ENCODE assay signal across 8 mouse cellular contexts in genomic region chr10:19849771-19850365, GRCm38 (mm10). TPM values are rescaled to one million over a fixed set of nuclear protein-coding genes. Genes with fewer than 3 reads are reported as not detected.
DNase-seq lines count a peak whose midpoint lies in the region; ATAC-seq and TF ChIP-seq lines count a peak whose summit lies in the region.

No protein-coding gene starts in this region.

- TF ChIP-seq EP300 in liver, embryonic 14.5 days (IDR thresholded peaks at IDR 0.05; ENCODE audit: low read depth), result no peak

- no peak for DNase-seq in left cerebral cortex, adult 2 months (ENCODE audit: extremely low spot score in 1 of 2, low spot score in 2 of 2)
- DNase-seq in left cerebral cortex, postnatal 25 days (ENCODE audit: low spot score in 2 of 2), result no peak
- DNase-seq in liver, embryonic 14.5 days (ENCODE audit: low read depth in 3 of 3, low spot score in 3 of 3), result no peak
- no peak for DNase-seq in adipocyte (ENCODE audit: low spot score)
- DNase-seq in urinary bladder, postnatal 25 days (ENCODE audit: low spot score), result no peak

- intact Hi-C loops in left cerebral cortex, adult 2 months (cut with DNase I), result loop anchor here (5.0 kb wide), 1 partner anchor 42 kb away; no protein-coding TSS in a partner anchor
- intact Hi-C loops in left cerebral cortex, postnatal 25 days (cut with DNase I), result no loop called here

- H3K9ac ChIP-seq in heart, embryonic 12.5 days, result peak overlapping the region; percentile 65; the same call in 1 of the 2 replicates
- H3K9ac ChIP-seq in liver, embryonic 14.5 days (replicated peaks), result no peak overlapping the region
- peak overlapping the region; percentile 67 for H3K9ac ChIP-seq in stomach, embryonic 16.5 days (ENCODE audit: low read length)

- H3K4me2 ChIP-seq in heart, embryonic 12.5 days, result peak overlapping the region; percentile 98
- peak overlapping the region; percentile 64 for H3K4me2 ChIP-seq in liver, embryonic 14.5 days (ENCODE audit: low read depth)
- peak overlapping the region; percentile 99 for H3K4me2 ChIP-seq in stomach, embryonic 16.5 days (ENCODE audit: low read depth, low read length)

- H3K36me3 ChIP-seq in heart, embryonic 12.5 days, result no peaks in the 10 kb centered on the region
- no peaks in the 10 kb centered on the region for H3K36me3 ChIP-seq in liver, embryonic 14.5 days (replicated peaks; ENCODE audit: control insufficient read depth, insufficient read depth, low read depth)
- no peaks in the 10 kb centered on the region for H3K36me3 ChIP-seq in stomach, embryonic 16.5 days (ENCODE audit: control insufficient read depth, insufficient read depth, low read length)

- no peaks in the 10 kb centered on the region for H3K4me1 ChIP-seq in cortical plate, adult 2 months (ENCODE audit: control insufficient read depth, insufficient read depth, low read length)
- H3K4me1 ChIP-seq in heart, embryonic 12.5 days (replicated peaks), result peaks cover 24% of the 10 kb centered on the region
- H3K4me1 ChIP-seq in liver, embryonic 14.5 days (replicated peaks; ENCODE audit: control insufficient read depth in 2 of 2, insufficient read depth in 2 of 2, low read length in 1 of 2), result no peaks in the 10 kb centered on the region
- peaks cover 15% of the 10 kb centered on the region for H3K4me1 ChIP-seq in stomach, embryonic 16.5 days (ENCODE audit: control insufficient read depth, insufficient read depth, low read length)

- H3K27ac ChIP-seq in left cerebral cortex, adult 2 months, result no peak overlapping the region
- H3K27ac ChIP-seq in cortical plate, adult 2 months (ENCODE audit: insufficient read depth, low read length), result no peak overlapping the region
- H3K27ac ChIP-seq in heart, embryonic 12.5 days (ENCODE audit: poor library complexity, severe bottlenecking), result no peak overlapping the region
- no peak overlapping the region for H3K27ac ChIP-seq in liver, embryonic 14.5 days
- no peak overlapping the region for H3K27ac ChIP-seq in stomach, embryonic 16.5 days (ENCODE audit: low read length)

- peak overlapping the region; percentile 9 for H3K4me3 ChIP-seq in left cerebral cortex, adult 2 months
- H3K4me3 ChIP-seq in cortical plate, adult 2 months (ENCODE audit: insufficient read depth, low read length), result peak overlapping the region; percentile 47
- H3K4me3 ChIP-seq in heart, embryonic 12.5 days, result peak overlapping the region; percentile 60
- H3K4me3 ChIP-seq in liver, embryonic 14.5 days (ENCODE audit: insufficient read depth in 1 of 2, low read depth in 2 of 2, low read length in 2 of 2), result peak overlapping the region; percentile 26 to 49
- peak overlapping the region; percentile 51 for H3K4me3 ChIP-seq in stomach, embryonic 16.5 days (replicated peaks; ENCODE audit: low read length)

- ATAC-seq in heart, embryonic 12.5 days (ENCODE audit: insufficient number of reproducible peaks, low FRiP score), result peak; percentile 63; the same call in 1 of the 2 replicates
- peak; percentile 61; the same call in 1 of the 2 replicates for ATAC-seq in liver, embryonic 14.5 days (ENCODE audit: insufficient read depth)
- peak; percentile 38; the same call in 1 of the 2 replicates for ATAC-seq in stomach, embryonic 16.5 days (ENCODE audit: insufficient read depth, low FRiP score)

- TF ChIP-seq POLR2A in cortical plate, adult 2 months (IDR thresholded peaks at IDR 0.05; ENCODE audit: extremely low read depth, insufficient read depth, low read length), result no peak

- no peaks in the 10 kb centered on the region for H3K9me3 ChIP-seq in heart, embryonic 12.5 days (replicated peaks)
- no peaks in the 10 kb centered on the region for H3K9me3 ChIP-seq in liver, embryonic 14.5 days (ENCODE audit: control insufficient read depth, low read length)
- no peaks in the 10 kb centered on the region for H3K9me3 ChIP-seq in stomach, embryonic 16.5 days (replicated peaks; ENCODE audit: control insufficient read depth, low read length)

- WGBS in heart, embryonic 12.5 days, result under 1% methylated on average over 31 of the region's 32 CpGs
- WGBS in liver, embryonic 14.5 days (ENCODE audit: insufficient replicate concordance), result under 1% methylated on average over 32 of the region's 32 CpGs
- WGBS in stomach, embryonic 16.5 days, result under 1% methylated on average over 32 of the region's 32 CpGs

- no peak for TF ChIP-seq CTCF in left cerebral cortex, adult 2 months (IDR thresholded peaks at IDR 0.05)
- TF ChIP-seq CTCF in cortical plate, adult 2 months (IDR thresholded peaks at IDR 0.05; ENCODE audit: extremely low read depth, insufficient read depth, low read length), result no peak
- no peak for TF ChIP-seq CTCF in liver, embryonic 14.5 days (IDR thresholded peaks at IDR 0.05; ENCODE audit: low read depth)

- peaks cover 68% of the 10 kb centered on the region for H3K27me3 ChIP-seq in heart, embryonic 12.5 days (replicated peaks)
- peaks cover 51% of the 10 kb centered on the region for H3K27me3 ChIP-seq in liver, embryonic 14.5 days (ENCODE audit: control insufficient read depth, insufficient read depth, low read length)
- peaks cover 43% of the 10 kb centered on the region for H3K27me3 ChIP-seq in stomach, embryonic 16.5 days (ENCODE audit: control insufficient read depth, insufficient read depth, low read length)

RNA-seq across cellular contexts. Expression of gene Slc35d3, which starts 1.4 kb away (rescaled TPM):
- total RNA-seq in left cerebral cortex, adult 2 months (2021), result 1 to 10 TPM in 1 of 2 experiments, under 1 TPM in 1; 0.93 to 3.1 TPM
- total RNA-seq in left cerebral cortex, postnatal 25 days (2021), result 1 to 10 TPM in 1 of 2 experiments, under 1 TPM in 1; 0.85 to 5.2 TPM
- 0.59 and 4.0 TPM in 2 replicates for polyA plus RNA-seq in cortical plate, adult 2 months (2012; rRNA removed)
- polyA plus RNA-seq in heart, embryonic 12.5 days (2016; fragmentation: Nextera tagmentation; extraction: Ambion mirVana), result 1.8 and 1.9 TPM in 2 replicates
- 1.8 and 2.2 TPM in 2 replicates for polyA plus RNA-seq in liver, embryonic 14.5 days (2012; rRNA removed)
- 1.8 and 2.4 TPM in 2 replicates for polyA plus RNA-seq in liver, embryonic 14.5 days (2014; fragmentation: Nextera tagmentation; extraction: Ambion mirVana)
- 0.44 and 0.50 TPM in 2 replicates for polyA plus RNA-seq in stomach, embryonic 16.5 days (2015; fragmentation: Nextera tagmentation; extraction: Ambion mirVana)

RNA-seq across cellular contexts. Expression of gene Pex7, which starts 57.6 kb away (rescaled TPM):
- 10 to 100 TPM; 21.9 to 25.6 TPM for total RNA-seq in left cerebral cortex, adult 2 months (2021)
- total RNA-seq in left cerebral cortex, postnatal 25 days (2021), result 10 to 100 TPM; 24.3 to 27.1 TPM
- polyA plus RNA-seq in cortical plate, adult 2 months (2012; rRNA removed), result 35.4 and 35.8 TPM in 2 replicates
- 35.4 and 36.4 TPM in 2 replicates for polyA plus RNA-seq in heart, embryonic 12.5 days (2016; fragmentation: Nextera tagmentation; extraction: Ambion mirVana)
- polyA plus RNA-seq in liver, embryonic 14.5 days (2012; rRNA removed), result 9.9 and 13.3 TPM in 2 replicates
- polyA plus RNA-seq in liver, embryonic 14.5 days (2014; fragmentation: Nextera tagmentation; extraction: Ambion mirVana), result 30.7 and 30.8 TPM in 2 replicates
- polyA plus RNA-seq in stomach, embryonic 16.5 days (2015; fragmentation: Nextera tagmentation; extraction: Ambion mirVana), result 41.3 and 42.7 TPM in 2 replicates

Comparison
In these comparisons a context has a peak if more than half of its experiments do, and no peak if none do; other contexts are left out.
1. H3K4me3 ChIP-seq: peak in every context shown above with its lines; median percentile 60 in heart, embryonic 12.5 days; 51 in stomach, embryonic 16.5 days; 47 in cortical plate, adult 2 months; 38 in liver, embryonic 14.5 days; 9 in left cerebral cortex, adult 2 months.